Mouse (Mus musculus): ENCODE measurements around the gene Sept1.

GRCm38 (mm10) chr7:127165607-127166493 lies 67.1 kb downstream of the Sept1 start:
- no peak for TF ChIP-seq CTCF (IDR thresholded peaks at IDR 0.05; ENCODE audit: low read depth, low read length)
- TF ChIP-seq POLR2A (IDR thresholded peaks at IDR 0.05; ENCODE audit: borderline replicate concordance, low read depth, low read length) = no peak

Data from bone marrow macrophage, adult 2 months (primary cell).